Mouse (Mus musculus) cerebellum, adult 11 months (tissue): ENCODE measurements around the gene Cd164l2.

ENCODE experiments used
- DNase-seq: peaks from one replicate; pipeline ENCODE4 v3.0.0; 2022

Gene Cd164l2

DNA sequence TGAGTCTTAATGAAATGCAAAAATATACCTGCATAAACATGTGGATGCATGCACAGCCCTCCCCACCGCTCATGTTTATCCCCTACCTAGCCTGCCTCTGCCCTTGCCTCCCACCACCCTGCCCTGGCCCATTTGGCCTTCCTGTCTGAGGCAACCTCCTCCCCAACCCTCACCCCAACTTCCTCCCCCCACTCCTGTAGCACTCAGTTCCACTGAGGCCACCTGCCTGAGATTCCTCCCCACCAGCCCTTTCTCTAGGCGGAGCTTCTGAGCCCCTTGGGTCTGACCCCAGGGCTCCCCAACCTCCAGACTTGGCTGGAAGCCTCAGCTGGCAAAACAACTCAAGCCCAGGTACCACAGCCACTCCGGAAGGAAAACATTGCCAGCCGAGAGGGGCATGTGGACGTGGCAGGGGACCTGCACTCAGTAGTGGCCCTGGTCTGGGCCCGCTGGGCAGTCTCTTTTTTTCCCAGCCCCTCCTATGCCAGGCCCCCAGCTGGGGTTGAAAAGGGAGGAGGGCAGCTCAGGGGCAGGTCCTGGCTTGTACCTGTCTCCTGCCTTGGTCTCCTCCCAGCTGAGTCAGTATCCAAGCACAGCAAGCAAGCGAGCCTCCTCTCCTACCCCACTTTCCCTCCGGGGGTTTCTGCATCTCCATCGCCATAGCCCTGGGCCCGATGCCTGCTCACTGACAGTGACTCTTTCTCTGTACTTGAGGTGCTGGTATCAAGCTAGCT lies 49.9 kb downstream of the Cd164l2 start:
- DNase-seq: no peak

DNA sequence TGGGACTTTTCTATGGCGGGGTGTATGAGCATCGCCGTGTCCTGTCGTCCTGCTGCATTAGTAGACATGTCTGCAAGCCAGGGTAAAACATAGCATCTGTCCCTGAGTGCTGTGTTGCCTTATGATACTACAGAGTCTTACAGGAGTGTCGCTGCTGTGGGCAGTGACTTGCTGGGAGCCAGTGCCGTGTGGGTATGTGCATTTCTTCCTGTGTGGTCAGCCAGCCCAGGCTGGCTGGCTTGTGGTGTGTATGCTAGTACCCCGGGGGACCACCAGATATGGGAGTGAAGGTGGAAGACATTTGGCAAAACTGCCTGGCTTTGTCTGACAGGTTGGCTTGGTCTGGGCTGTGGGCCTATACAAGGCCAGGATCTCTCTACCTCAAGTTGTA lies 50.4 kb downstream of the Cd164l2 start:
- DNase-seq: no peak

GRCm38 (mm10) chr4:133262882-133263281 lies 51.0 kb downstream of the Cd164l2 start, which contains the start of gene Sytl1:
Gene Sytl1, minus strand, starts transcription at chr4:133263113.
- DNase-seq: no peak

GRCm38 (mm10) chr4:133263756-133264155 lies 51.8 kb downstream of the Cd164l2 start:
- no peak for DNase-seq

GRCm38 (mm10) chr4:133264559-133264958 lies 52.6 kb downstream of the Cd164l2 start:
- no peak for DNase-seq

GRCm38 (mm10) chr4:133265297-133265696 lies 53.4 kb downstream of the Cd164l2 start:
- DNase-seq: no peak

GRCm38 (mm10) chr4:133265759-133266158 lies 53.8 kb downstream of the Cd164l2 start:
- DNase-seq: no peak

GRCm38 (mm10) chr4:133266248-133266880 lies 54.4 kb downstream of the Cd164l2 start:
- DNase-seq: no peak

DNA sequence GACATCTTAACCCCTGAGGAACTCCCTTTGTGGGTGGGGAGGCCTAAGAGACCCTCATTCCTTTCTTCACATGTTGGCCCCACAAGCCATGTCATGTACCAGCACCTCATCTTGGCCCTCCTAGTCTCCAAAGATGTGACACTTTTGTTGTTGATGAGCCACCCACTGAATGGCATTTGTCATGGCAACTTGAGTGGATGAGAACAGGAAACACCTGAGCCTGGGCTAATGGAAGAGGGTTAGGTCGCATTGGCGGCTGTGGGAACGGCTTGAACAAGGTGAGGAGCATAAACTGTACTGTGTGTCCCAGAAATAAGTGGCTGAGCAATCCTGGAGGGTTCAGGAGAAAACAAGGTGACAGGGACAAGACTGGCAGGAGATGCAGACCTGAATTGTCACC lies 57.0 kb downstream of the Cd164l2 start:
- DNase-seq: no peak

DNA sequence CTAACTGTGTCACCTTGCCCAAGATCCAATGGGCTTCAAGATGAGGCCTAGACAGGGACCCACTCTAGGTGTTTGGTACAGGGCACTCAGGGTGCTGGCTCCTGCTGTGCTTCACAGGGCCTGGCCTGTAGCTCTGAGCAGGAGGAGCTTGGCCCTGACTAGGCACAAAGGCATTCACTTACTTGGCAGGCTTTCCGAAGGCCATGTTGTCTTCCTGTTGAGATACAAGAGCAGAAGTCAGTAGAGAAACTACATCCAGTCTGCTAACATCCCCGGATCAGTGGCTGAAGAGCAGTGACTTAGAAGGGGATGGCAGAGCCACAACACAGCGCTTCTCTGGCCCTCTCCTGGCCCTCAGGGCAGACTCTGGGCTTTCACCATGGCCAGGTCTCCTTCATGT lies 57.7 kb downstream of the Cd164l2 start:
- no peak for DNase-seq

DNA sequence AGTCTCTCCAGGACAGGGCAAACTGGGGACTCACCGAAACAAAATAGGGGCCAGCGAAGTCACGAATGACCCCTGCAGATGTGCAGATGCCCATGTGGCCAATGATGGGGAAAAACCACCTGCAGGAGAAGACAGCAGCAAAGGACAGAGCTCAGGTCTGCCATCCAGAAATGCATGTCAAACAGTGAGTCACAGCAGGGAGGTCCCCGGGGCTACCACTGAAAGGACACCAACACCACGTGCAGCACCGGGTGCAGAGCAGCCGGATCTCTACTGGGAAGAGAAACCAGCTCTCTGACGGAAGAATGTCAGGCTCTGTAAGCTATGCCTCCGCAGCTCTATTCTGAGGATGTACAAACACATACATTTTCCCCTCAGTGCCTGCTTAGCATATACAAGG lies 59.0 kb downstream of the Cd164l2 start:
- DNase-seq: no peak
